Mouse (Mus musculus) olfactory bulb, adult 2 months (tissue): Measurements from ENCODE around the gene Anks1.

Source experiments
- CTCF ChIP-seq: fragments of 200-500 bp; IDR thresholded peaks from 2 replicates; pipeline ENCODE4 v1.5.1; 2012; ENCODE audit warnings: low read depth, mild to moderate bottlenecking, low read length, moderate library complexity; ENCODE audit not compliant: insufficient read depth
- POLR2A ChIP-seq: fragments of 200-500 bp; IDR thresholded peaks from 2 replicates; pipeline ENCODE4 v1.6.1; 2012; ENCODE audit warnings: mild to moderate bottlenecking, low read depth, low read length, moderate library complexity; ENCODE audit not compliant: insufficient read depth

GRCm38 (mm10) chr17:28100669-28101068, 191.6 kb downstream of the Anks1 start:
- TF ChIP-seq CTCF (no peak), POLR2A (no peak)
